Mouse (Mus musculus) liver, adult 2 months (tissue): ENCODE results near the gene Tm4sf5. TPM values are rescaled to one million over a fixed set of nuclear protein-coding genes. Genes with fewer than 3 reads are reported as not detected.
"Not testable (repeated sequence)": the region's sequence is repeated elsewhere in the genome, so short reads cannot be mapped to it uniquely, and the experiment has no call there.

ENCODE experiments used
- DNase-seq: peaks from one replicate; pipeline ENCODE4 v3.0.0-alpha.2; 2011; ENCODE audit warnings: low read depth, low spot score; ENCODE audit errors: extremely low read depth
- H3K27ac ChIP-seq: fragments of 200-500 bp; replicated peaks from 2 replicates; pipeline ENCODE4 v1.5.1; 2012; ENCODE audit warnings: low read depth, mild to moderate bottlenecking, control low read depth, inconsistent platforms, low read length; ENCODE audit not compliant: insufficient read depth
- H3K27me3 ChIP-seq: fragments of 200-500 bp; 2 replicates; pipeline ENCODE4 v1.6.1; 2012; ENCODE audit warnings: mild to moderate bottlenecking, moderate library complexity, low read length, inconsistent platforms; ENCODE audit not compliant: control insufficient read depth, insufficient read depth
- H3K36me3 ChIP-seq: fragments of 200-500 bp; 2 replicates; pipeline ENCODE4 v1.6.1; 2012; ENCODE audit warnings: low read length, inconsistent platforms; ENCODE audit not compliant: control insufficient read depth, insufficient read depth
- H3K4me1 ChIP-seq: fragments of 200-500 bp; 2 replicates; pipeline ENCODE4 v1.6.1; 2011; ENCODE audit warnings: low read length; ENCODE audit not compliant: control insufficient read depth, insufficient read depth
- H3K4me3 ChIP-seq: fragments of 200-500 bp; 2 replicates; pipeline ENCODE4 v1.5.1; 2011; ENCODE audit warnings: low read depth, mild to moderate bottlenecking, control low read depth, low read length, moderate library complexity; ENCODE audit not compliant: insufficient read depth
- H3K79me2 ChIP-seq: fragments of 200-500 bp; 2 replicates; pipeline ENCODE4 v1.6.1; 2012; ENCODE audit warnings: inconsistent platforms, mild to moderate bottlenecking, low read length, moderate library complexity; ENCODE audit not compliant: control insufficient read depth, insufficient read depth
- H3K9ac ChIP-seq: fragments of 200-500 bp; 2 replicates; pipeline ENCODE4 v1.6.1; 2012; ENCODE audit warnings: low read depth, mild to moderate bottlenecking, control low read depth, inconsistent platforms, low read length
- CTCF ChIP-seq: fragments of 200-500 bp; IDR thresholded peaks from 2 replicates; pipeline ENCODE4 v1.5.1; 2011; ENCODE audit warnings: low read depth, low read length, control low read depth
- POLR2A ChIP-seq: fragments of 200-500 bp; IDR thresholded peaks from 2 replicates; pipeline ENCODE4 v1.6.1; 2011; ENCODE audit warnings: low read length, control low read depth; ENCODE audit not compliant: insufficient read depth; ENCODE audit errors: extremely low read depth
- WGBS: fragments of 180-500 bp; shearing (Covaris S2); methylation state at CpG from one replicate; pipeline ENCODE4 v1.1.7; 2018; 5-methylcytosine and 5-hydroxymethylcytosine counted together
- polyA plus RNA-seq: library from polyadenylated mRNA; depleted of rRNA; stranded (reverse); fragments of >200 nt; gene quantifications from 2 replicates; pipeline ENCODE4 v1.2.3, GENCODE M21; 2012
- total RNA-seq: library from RNA; depleted of rRNA; stranded (reverse); fragments of >200 nt; gene quantifications from 2 replicates; pipeline ENCODE4 v1.2.3, GENCODE M21; 2014

Tm4sf5 gene
- total and polyA plus RNA-seq, 2 experiments, result not detected

- H3K79me2 ChIP-seq, result no peaks in the 10 kb centered on the region; the same call in 1 of the 2 replicates
- TF ChIP-seq CTCF (no peak), POLR2A (no peak)
- H3K9ac ChIP-seq, result no peak overlapping the region
- H3K4me1 ChIP-seq, result peaks cover 5% of the 10 kb centered on the region
- no peaks in the 10 kb centered on the region for H3K27me3 ChIP-seq
- H3K4me3 ChIP-seq, result no peak overlapping the region
- H3K27ac ChIP-seq, result no peak overlapping the region
- 83% methylated on average over 7 of the region's 7 CpGs for WGBS
- no peak for DNase-seq
- H3K36me3 ChIP-seq, result peaks cover 16% of the 10 kb centered on the region
Measured at GRCm38 (mm10) chr11:70528610-70529009, 23.6 kb downstream of the Tm4sf5 start.

GRCm38 (mm10) chr11:70531065-70531464 is 26.0 kb downstream of the Tm4sf5 start:
- not testable (repeated sequence) for H3K4me1 ChIP-seq
- 78% methylated on average over 2 of the region's 2 CpGs for WGBS

GRCm38 (mm10) chr11:70532839-70533238 is 27.8 kb downstream of the Tm4sf5 start, which contains the start of gene Gm40193:
Gene Gm40193, minus strand, starts transcription at chr11:70532939.
- Histone ChIP-seq H3K79me2 (no peaks in the 10 kb centered on the region), H3K27ac (no peak within 1 kb of the TSS), H3K4me3 (no peak within 1 kb of the TSS), H3K27me3 (no peaks in the 10 kb centered on the region), H3K36me3 (peaks cover 6% of the 10 kb centered on the region; the same call in 1 of the 2 replicates), H3K9ac (no peak within 1 kb of the TSS), H3K4me1 (no peaks in the 10 kb centered on the region)
- TF ChIP-seq CTCF (no peak), POLR2A (no peak)
- DNase-seq, result no peak
- WGBS, result 88% methylated on average over 6 of the region's 6 CpGs

More at GRCm38 (mm10) chr11:70531065-70531464, 26.0 kb downstream of the Tm4sf5 start:
- H3K27me3 ChIP-seq, H3K27ac ChIP-seq, H3K79me2 ChIP-seq, DNase-seq, H3K9ac ChIP-seq, H3K4me3 ChIP-seq: not testable (repeated sequence)
- peaks cover 16% of the 10 kb centered on the region for H3K36me3 ChIP-seq

GRCm38 (mm10) chr11:70539423-70539822 is 34.4 kb downstream of the Tm4sf5 start:
- H3K4me3 ChIP-seq, result peak overlapping the region; percentile 75
- peaks cover 4% of the 10 kb centered on the region; the same call in 1 of the 2 replicates for H3K4me1 ChIP-seq
- 0 out of 2 replicates have a peak overlapping the region, but pooled peaks have one; percentile 17 for H3K27ac ChIP-seq
- no peaks in the 10 kb centered on the region for H3K36me3 ChIP-seq
- no peak for TF ChIP-seq POLR2A
- WGBS, result 4% methylated on average over 9 of the region's 9 CpGs
- peak overlapping the region; percentile 74 for H3K9ac ChIP-seq
- no peaks in the 10 kb centered on the region for H3K79me2 ChIP-seq
- no peaks in the 10 kb centered on the region for H3K27me3 ChIP-seq
- DNase-seq, result peak; percentile 52

GRCm38 (mm10) chr11:70539877-70540587 is 35.0 kb downstream of the Tm4sf5 start, which contains the start of gene Pld2:
Gene Pld2, plus strand, starts transcription at chr11:70540064.
- Histone ChIP-seq H3K79me2 (no peaks in the 10 kb centered on the region), H3K4me1 (peaks cover 4% of the 10 kb centered on the region; the same call in 1 of the 2 replicates), H3K27ac (0 out of 2 replicates have a peak within 1 kb of the TSS, but pooled peaks have one; percentile 17), H3K4me3 (peak within 1 kb of the TSS; percentile 75), H3K27me3 (no peaks in the 10 kb centered on the region), H3K9ac (peak within 1 kb of the TSS; percentile 74), H3K36me3 (no peaks in the 10 kb centered on the region)
- DNase-seq, result peak; percentile 83
- TF ChIP-seq CTCF (peak; percentile 82), POLR2A (peak; percentile 51; the same call in 1 of the 2 replicates)
- WGBS, result under 1% methylated on average over 64 of the region's 65 CpGs

- H3K27ac ChIP-seq, result no peak overlapping the region
- H3K27me3 ChIP-seq, result no peaks in the 10 kb centered on the region
- 83% methylated on average over 7 of the region's 7 CpGs for WGBS
- no peak for TF ChIP-seq CTCF
- TF ChIP-seq POLR2A, result no peak
- H3K79me2 ChIP-seq, result no peaks in the 10 kb centered on the region
- H3K36me3 ChIP-seq, result no peaks in the 10 kb centered on the region
- peaks cover 4% of the 10 kb centered on the region; the same call in 1 of the 2 replicates for H3K4me1 ChIP-seq
- no peak for DNase-seq
- peak overlapping the region; percentile 74 for H3K9ac ChIP-seq
- H3K4me3 ChIP-seq, result no peak overlapping the region
Measured at GRCm38 (mm10) chr11:70540928-70541327, 35.9 kb downstream of the Tm4sf5 start.
